26 mouse cellular contexts compared by ENCODE assay signal in genomic region chr5:110503361-110503760, GRCm38 (mm10).
"Had no signal": no experiment of that assay in that cellular context is flagged by ENCODE, and none has a peak within 500 bp of the region (broad histone marks: within the 10 kb centered on the region; RNA-seq: fewer than 3 reads in every experiment).

No protein-coding gene starts in this region.

- ATAC-seq: forebrain, embryonic 13.5 days; forebrain, embryonic 14.5 days; forebrain, embryonic 15.5 days; forebrain, embryonic 16.5 days; forebrain, postnatal 0 days had no signal

- DNase-seq: cerebellum, adult 9-10 months; cerebellum, adult 9-11 months; cerebellum, postnatal 10 days; cerebellum, postnatal 14 days; cerebellum, postnatal 25 days; cerebellum, postnatal 36 days; embryo, embryonic 11 days; forebrain, postnatal 0 days; gastrocnemius, adult 2 months; gastrocnemius, postnatal 10 days; gastrocnemius, postnatal 14 days; gastrocnemius, postnatal 25 days; gastrocnemius, postnatal 36 days; heart, adult 11 months; heart, adult 18-20 months; heart, adult 2 months had no signal

- H3K9me3 ChIP-seq: embryonic facial prominence, embryonic 12.5 days; embryonic facial prominence, embryonic 13.5 days; embryonic facial prominence, embryonic 15.5 days; forebrain, embryonic 10.5 days; forebrain, embryonic 12.5 days; forebrain, embryonic 13.5 days; forebrain, embryonic 15.5 days had no signal

- H3K4me1 ChIP-seq: embryonic facial prominence, embryonic 12.5 days; embryonic facial prominence, embryonic 15.5 days had no signal

- H3K36me3 ChIP-seq: embryonic facial prominence, embryonic 12.5 days; embryonic facial prominence, embryonic 13.5 days; embryonic facial prominence, embryonic 15.5 days; forebrain, embryonic 10.5 days; forebrain, embryonic 12.5 days; forebrain, embryonic 15.5 days had no signal

- H3K4me3 ChIP-seq: embryonic facial prominence, embryonic 12.5 days; embryonic facial prominence, embryonic 13.5 days; embryonic facial prominence, embryonic 15.5 days; erythroblast, embryonic 14.5 days; forebrain, embryonic 10.5 days; forebrain, embryonic 12.5 days; forebrain, embryonic 13.5 days; forebrain, embryonic 15.5 days; gastrocnemius, adult 2 months; heart, adult 2 months had no signal

- H3K4me2 ChIP-seq: embryonic facial prominence, embryonic 12.5 days; embryonic facial prominence, embryonic 13.5 days; embryonic facial prominence, embryonic 15.5 days; forebrain, embryonic 12.5 days; forebrain, embryonic 13.5 days; forebrain, embryonic 15.5 days had no signal

- H3K27ac ChIP-seq: embryonic facial prominence, embryonic 12.5 days; embryonic facial prominence, embryonic 13.5 days; embryonic facial prominence, embryonic 15.5 days; forebrain, embryonic 10.5 days; forebrain, embryonic 12.5 days; forebrain, embryonic 13.5 days; forebrain, embryonic 15.5 days; gastrocnemius, adult 2 months; heart, adult 2 months had no signal

- H3K9ac ChIP-seq: embryonic facial prominence, embryonic 12.5 days; embryonic facial prominence, embryonic 13.5 days; embryonic facial prominence, embryonic 15.5 days; forebrain, embryonic 12.5 days; forebrain, embryonic 13.5 days; forebrain, embryonic 15.5 days; forebrain, postnatal 0 days had no signal

- H3K27me3 ChIP-seq: embryonic facial prominence, embryonic 12.5 days; embryonic facial prominence, embryonic 15.5 days had no signal
